Mouse (Mus musculus) kidney, adult 18-20 months (tissue): ENCODE data around the gene Vti1a.

Experiments
- DNase-seq: peaks from one replicate; pipeline ENCODE4 v3.0.0; 2021

Vti1a gene

DNA sequence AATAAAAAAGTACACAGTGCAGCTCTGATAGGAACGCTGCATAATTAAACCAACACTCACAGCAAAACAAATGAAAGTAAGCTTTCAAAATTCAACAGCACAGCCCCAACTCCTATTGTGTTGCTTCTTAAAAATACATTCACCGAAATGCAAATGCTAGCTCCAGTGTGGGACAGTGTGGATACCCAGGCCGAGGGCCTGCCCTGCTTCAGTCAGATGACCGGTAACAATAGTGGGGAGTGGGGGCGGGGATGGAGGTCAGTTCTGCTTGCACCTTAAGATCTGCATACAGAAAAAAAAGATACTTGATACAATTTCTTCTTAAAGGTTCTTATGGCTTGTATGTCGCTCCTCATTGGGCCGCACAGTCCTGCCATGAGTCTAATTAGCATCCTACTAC lies 65.2 kb downstream of the Vti1a start:
- DNase-seq = no peak

GRCm38 (mm10) chr19:55382745-55383144 lies 66.7 kb downstream of the Vti1a start:
- no peak for DNase-seq

DNA sequence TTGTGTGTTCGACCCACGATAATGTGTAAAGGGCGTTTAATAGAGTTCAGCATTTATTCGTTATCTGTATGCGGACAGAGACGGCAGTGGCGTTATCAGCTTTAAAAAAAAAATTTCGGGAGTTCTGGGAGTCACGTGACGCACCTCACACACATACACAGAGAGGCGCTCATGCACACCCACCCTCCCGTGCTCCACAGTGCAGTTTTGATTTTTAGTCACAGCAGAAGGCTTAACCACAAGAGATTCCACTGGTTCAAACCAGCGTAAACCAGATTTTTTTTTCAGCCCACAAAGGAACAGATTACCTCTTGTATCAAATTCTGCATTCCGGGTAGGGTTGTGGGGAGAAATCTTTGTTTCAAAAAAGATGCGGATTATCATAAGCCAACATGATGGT lies 68.5 kb downstream of the Vti1a start:
- DNase-seq = no peak

DNA sequence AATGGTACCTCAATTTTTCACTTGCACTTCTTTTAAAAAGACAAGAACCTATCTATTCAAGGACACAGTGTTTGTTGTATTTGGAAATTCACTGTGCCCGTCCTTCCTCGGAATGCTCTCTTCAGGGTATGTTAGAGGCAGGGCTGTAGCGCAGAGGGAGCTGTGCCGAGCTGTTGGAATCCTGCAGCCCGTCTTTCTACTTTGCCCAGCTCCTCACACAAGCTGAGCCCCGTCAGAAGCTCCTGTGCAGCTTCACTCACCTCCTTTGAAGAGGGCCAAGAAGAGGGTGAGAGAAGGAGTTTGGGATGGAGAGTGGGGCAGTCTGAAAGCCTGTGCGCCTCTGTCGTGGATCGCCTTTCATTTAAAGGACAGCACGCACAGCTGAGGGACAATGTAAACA lies 72.9 kb downstream of the Vti1a start:
- no peak for DNase-seq

DNA sequence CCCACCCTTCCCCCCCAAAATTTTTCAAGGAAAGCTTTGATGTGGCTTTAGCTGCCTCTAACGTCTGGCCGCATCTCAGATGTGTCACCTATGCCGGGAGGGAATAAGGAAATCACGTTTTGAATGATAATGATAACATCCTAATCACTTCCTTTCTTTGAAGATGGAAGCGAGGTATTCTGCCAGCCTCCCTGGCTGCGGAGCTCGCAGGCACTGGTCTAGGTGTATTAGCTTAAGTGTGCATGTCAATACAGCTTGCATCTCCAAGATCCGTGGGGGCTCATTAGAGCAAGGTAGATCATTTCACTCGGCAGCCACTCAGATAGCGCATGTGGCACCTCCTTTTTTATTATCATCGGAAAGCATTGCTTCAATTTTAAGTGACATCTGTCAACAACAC lies 74.2 kb downstream of the Vti1a start:
- DNase-seq = no peak

DNA sequence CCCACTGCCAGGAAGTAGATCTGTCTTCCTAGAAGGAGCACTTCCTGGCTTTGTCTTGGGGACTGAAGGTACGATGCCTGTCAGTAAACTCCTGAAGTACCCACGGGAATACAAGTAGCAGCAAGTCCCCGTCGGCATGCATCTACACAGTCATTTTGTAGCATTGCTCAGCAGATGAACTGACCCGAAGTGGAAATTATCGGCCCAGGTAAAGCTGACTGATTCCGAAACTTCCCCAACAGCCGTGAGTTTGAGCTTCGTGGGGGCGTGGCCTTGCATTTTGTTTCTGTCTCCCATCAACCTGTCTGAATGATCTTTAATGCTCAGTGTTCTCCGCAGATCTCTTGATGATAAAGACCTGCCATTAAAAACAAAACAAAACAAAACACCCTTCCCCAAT lies 85.5 kb downstream of the Vti1a start:
- no peak for DNase-seq

DNA sequence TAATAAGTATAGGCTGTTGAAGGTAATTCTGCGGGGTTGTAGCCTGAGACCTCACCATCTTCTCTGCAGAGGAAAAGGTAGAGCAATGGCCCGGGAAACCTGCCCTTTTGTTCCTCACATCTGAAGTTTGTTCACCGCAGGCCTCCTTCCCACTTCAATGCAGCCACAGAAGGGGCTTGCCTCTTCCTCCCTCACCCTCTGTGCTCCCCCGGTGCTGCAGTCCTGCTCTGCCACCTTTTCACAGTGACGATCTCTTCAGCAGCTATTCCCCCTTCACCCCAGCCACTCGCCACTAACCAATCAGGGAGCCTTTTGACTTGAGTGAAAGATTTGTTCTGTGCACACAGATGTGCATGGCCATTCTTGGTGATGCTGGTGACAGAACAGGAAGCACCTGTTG lies 92.4 kb downstream of the Vti1a start:
- no peak for DNase-seq

GRCm38 (mm10) chr19:55411415-55411814 lies 95.3 kb downstream of the Vti1a start:
- DNase-seq = no peak

DNA sequence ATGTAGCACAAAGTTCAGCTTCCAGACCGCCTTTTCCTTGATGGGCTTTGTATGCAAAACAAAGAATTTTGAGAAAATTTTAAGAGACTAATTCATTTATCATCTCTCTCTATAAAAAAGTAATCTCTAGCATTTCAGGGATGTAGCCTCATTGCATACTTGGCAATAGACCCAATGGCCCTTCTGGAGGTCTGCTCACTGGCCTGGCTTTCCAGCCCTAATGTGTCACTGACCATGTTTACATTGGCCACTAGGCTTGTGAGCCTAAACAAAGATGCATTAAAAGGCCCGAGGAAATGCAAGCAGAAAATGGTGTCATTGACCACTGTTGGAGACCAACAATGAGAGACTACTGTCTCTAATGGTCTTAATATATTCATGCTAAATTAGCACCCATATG lies 95.8 kb downstream of the Vti1a start:
- no peak for DNase-seq

DNA sequence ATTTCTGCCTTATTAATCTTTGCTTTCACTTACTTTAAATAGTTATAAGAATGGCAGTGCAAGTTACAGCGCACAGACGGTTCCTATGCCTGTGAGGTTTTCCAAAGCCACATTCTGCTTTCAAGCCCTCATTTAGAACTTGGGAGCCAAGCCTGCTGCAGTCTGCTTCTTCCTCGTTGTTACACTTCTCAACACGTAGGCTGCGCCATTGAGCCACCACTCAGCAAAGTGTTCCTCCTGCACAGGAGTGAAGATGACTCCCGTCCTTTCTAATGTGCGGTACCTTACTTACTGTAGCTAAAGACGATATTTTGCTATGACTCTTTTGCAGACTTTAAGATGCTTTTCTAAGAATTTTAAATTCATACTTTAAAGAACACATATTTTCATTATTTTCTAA lies 98.0 kb downstream of the Vti1a start:
- peak; percentile 31 for DNase-seq

- no peak for DNase-seq
Observed at GRCm38 (mm10) chr19:55418756-55419155, 102.7 kb downstream of the Vti1a start.

DNA sequence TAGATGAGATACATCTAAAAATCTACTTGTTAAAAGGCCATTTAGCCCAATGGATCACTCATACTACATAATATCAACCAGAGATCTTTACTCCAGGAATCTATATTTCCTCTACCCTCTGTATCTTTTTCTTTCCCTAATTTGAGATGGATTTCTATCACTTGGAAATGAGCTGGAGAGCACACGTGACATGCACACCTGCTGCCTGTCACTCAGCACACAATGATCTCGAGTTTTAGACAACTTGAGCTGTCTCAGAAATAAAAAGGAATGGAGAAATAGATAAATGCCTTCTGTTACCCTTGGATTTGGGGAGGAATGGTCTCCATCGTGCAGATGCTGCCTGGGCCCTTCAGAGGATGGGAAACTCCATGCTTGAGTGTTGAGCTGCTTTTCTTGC lies 103.9 kb downstream of the Vti1a start:
- DNase-seq = no peak

GRCm38 (mm10) chr19:55421816-55422215 lies 105.7 kb downstream of the Vti1a start:
- DNase-seq = no peak

DNA sequence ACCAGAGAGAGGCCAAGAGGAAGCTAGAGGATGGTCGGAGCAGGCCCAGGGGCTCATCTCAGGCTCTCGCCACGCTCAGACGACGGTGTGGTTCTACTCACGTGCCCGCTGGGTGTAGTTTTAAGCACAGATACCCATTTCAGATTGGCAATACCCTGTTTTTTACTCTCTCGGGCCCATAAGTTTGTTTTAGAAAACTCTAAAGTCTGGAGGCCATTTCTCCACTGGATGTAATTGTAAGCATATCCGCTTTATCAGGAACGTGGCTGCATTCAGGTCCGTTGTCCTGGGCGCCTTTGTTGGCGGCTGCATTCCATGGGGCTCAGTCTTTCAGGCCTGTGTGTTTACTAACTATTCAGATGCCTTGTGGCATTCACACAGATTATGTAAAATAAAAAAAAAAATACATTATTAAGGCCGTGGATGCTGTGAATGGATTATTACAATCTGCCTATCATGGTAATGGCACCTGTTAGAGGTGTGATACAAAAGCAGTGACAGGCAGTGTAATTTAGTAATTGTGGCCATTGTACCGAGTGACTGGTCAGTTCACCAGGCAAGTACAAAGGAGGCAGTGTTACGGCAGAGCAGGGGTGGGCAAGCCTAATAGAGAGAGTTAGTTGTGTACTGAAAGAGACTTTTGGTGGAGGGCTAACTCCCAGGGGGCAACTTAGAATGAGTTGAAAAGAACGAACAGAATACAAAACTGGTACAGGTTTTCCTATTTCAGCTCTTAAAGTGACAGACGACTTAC lies 106.4 kb downstream of the Vti1a start:
- no peak for DNase-seq

- no peak for DNase-seq
Observed at GRCm38 (mm10) chr19:55423065-55423716, 107.1 kb downstream of the Vti1a start.

DNA sequence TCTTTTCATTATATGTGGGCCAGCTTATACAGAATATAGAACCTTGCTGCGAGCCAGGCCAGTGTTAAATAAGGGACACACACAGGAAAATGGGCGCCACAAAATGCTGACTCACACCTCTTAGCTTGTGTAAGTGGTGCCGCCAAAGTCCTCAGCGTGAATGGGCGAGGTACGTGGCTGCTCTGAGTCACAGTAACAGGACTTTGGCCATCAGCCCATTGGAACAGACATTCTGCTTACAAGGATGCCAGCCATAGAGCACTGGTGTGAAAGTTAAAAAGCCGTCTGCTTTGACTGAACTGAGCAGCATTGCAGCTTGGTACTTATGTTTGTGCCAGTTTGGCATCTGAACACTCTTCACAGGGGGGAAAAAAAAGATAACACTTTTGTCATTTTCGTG lies 107.9 kb downstream of the Vti1a start:
- peak; percentile 52 for DNase-seq

GRCm38 (mm10) chr19:55424507-55424906 lies 108.4 kb downstream of the Vti1a start:
- no peak for DNase-seq

DNA sequence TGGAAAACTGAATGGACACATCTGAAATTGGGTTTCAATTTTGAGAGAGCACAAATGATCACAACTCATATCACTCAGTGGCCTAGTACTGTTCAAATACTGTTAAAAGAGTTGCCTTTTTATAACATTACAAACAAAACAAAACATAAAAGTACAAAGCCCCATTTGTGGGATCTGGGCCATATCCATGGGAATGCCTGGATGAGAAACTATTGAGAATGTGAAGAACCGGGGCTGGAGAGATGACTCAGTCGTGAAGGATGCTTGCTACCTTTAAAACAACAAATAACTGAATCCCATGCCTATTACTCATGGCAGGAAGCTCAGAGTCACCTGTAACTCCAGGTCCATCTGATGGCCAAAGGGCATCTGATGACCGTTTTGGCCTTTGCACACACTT lies 124.2 kb downstream of the Vti1a start:
- DNase-seq = no peak

- no peak for DNase-seq
Observed at GRCm38 (mm10) chr19:55443618-55444017, 127.5 kb downstream of the Vti1a start.

DNA sequence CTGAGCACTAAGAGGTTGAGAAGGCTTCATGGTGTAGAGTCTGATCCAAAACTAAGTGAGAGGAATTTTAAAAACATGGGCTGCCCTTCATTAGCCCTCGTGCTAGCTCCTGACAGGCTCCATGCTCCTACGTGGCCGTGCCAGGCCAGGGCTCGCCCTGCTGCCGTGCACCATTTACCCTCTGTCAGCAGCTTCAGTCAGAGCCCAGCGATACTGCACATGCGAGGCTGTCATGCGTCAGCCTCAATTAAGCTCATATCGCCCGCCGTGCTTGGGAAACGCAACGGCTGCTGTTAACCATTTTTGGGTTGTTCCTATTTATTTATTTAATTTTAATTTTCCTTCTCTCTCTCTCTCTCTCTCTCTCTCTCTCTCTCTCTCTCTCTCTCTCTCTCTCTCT lies 133.0 kb downstream of the Vti1a start:
- DNase-seq = no peak

DNA sequence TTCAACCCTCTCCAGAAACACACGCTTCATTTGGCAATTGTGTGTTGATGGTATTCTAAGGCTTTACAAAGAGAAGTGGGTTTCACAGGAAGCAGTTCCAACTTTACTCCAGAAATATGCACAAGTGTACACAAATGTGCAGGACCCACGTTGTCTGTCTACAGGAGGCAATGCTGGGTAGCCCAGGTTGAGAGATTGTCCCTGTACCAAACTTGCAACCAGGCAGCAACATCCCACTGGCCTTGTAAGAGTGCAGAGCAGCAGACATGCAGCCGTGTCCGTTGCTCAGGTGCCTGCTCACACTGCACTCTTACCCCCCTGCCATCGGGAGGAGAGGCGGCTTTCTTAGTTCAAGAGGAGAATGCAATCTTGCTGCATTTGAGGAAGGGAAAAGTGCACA lies 133.4 kb downstream of the Vti1a start:
- no peak for DNase-seq

GRCm38 (mm10) chr19:55456325-55457091 lies 140.4 kb downstream of the Vti1a start:
- no peak for DNase-seq

- DNase-seq = no peak
Observed at GRCm38 (mm10) chr19:55461963-55462362, 145.9 kb downstream of the Vti1a start.

- DNase-seq = no peak
Observed at GRCm38 (mm10) chr19:55463670-55464069, 147.6 kb downstream of the Vti1a start.
